Mouse (Mus musculus) neural tube, embryonic 12.5 days (tissue): ENCODE measurements at regions not wholly inside any gene's neighbourhood (a gene's known extent, or its start where the extent isn't known, plus 50 kb on each side); places are given as distances from the start of the nearest gene placed in this dataset.
A peak's percentile ranks its signal among the peaks of the same experiment; 100 is the strongest.

Experiments
- ATAC-seq: fragments of 200-750 bp; cut with Nextera tagmentation; 2 replicates; pipeline ENCODE4 v1.8.0; 2017; ENCODE audit warnings: low read depth, mild to moderate bottlenecking, moderate TSS enrichment, moderate library complexity; ENCODE audit not compliant: low FRiP score
- H3K27ac ChIP-seq: fragments of 300-500 bp; sonication (generic); 2 replicates; pipeline ENCODE4 v1.5.1; 2016
- H3K27me3 ChIP-seq: fragments of 300-500 bp; sonication (generic); replicated peaks from 2 replicates; pipeline ENCODE4 v1.6.1; 2016; ENCODE audit warnings: mild to moderate bottlenecking
- H3K36me3 ChIP-seq: fragments of 300-500 bp; sonication (generic); 2 replicates; pipeline ENCODE4 v1.6.1; 2016; ENCODE audit warnings: mild to moderate bottlenecking
- H3K4me1 ChIP-seq: fragments of 300-500 bp; sonication (generic); 2 replicates; pipeline ENCODE4 v1.6.1; 2016
- H3K4me2 ChIP-seq: fragments of 300-500 bp; sonication (generic); replicated peaks from 2 replicates; pipeline ENCODE4 v1.6.1; 2016; ENCODE audit warnings: mild to moderate bottlenecking
- H3K4me3 ChIP-seq: fragments of 300-500 bp; sonication (generic); 2 replicates; pipeline ENCODE4 v1.5.1; 2016
- H3K9ac ChIP-seq: fragments of 300-500 bp; sonication (generic); 2 replicates; pipeline ENCODE4 v1.6.1; 2016; ENCODE audit warnings: mild to moderate bottlenecking
- H3K9me3 ChIP-seq: fragments of 300-500 bp; sonication (generic); 2 replicates; pipeline ENCODE4 v1.6.1; 2016; ENCODE audit warnings: mild to moderate bottlenecking
- WGBS: fragments of 180-500 bp; shearing (Covaris S2); methylation state at CpG from one replicate; pipeline ENCODE4 v1.1.7; 2016; 5-methylcytosine and 5-hydroxymethylcytosine counted together

DNA sequence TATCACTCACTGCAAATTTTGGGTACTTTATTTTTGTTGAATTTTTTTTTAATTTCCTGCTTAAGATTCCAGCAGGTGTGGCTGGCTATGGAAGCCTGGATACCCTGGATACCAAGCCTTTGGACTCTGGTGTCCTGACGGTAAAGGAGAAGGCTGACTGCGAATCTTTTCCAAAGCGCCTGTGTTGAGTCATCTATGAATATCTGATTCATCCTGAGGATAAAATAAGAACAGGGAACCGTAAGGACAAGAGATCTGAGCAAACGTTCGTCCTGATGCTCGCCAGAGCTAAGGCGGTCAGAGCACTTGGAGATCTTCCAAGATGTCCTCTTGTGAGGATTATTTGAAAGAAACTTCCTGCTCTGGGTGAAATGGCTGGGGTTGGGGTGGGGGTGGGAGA lies 173.2 kb upstream of the Tox3 start:
- no peak overlapping the region for H3K9ac ChIP-seq
- no peaks in the 10 kb centered on the region for H3K36me3 ChIP-seq
- H3K4me3 ChIP-seq: no peak overlapping the region
- no peak for ATAC-seq
- H3K27ac ChIP-seq: no peak overlapping the region
- H3K27me3 ChIP-seq: no peaks in the 10 kb centered on the region
- 92% methylated on average over 8 of the region's 8 CpGs for WGBS
- no peak overlapping the region for H3K4me2 ChIP-seq
- H3K4me1 ChIP-seq: peaks cover 6% of the 10 kb centered on the region; the same call in 1 of the 2 replicates
- no peaks in the 10 kb centered on the region for H3K9me3 ChIP-seq

GRCm38 (mm10) chr8:90520186-90520585 lies 172.0 kb upstream of the Tox3 start:
- Histone ChIP-seq H3K27ac (no peak overlapping the region), H3K36me3 (no peaks in the 10 kb centered on the region), H3K4me1 (peaks cover 6% of the 10 kb centered on the region; the same call in 1 of the 2 replicates), H3K9ac (no peak overlapping the region), H3K9me3 (no peaks in the 10 kb centered on the region), H3K4me2 (no peak overlapping the region), H3K4me3 (no peak overlapping the region), H3K27me3 (no peaks in the 10 kb centered on the region)
- WGBS: 15% methylated on average over 4 of the region's 4 CpGs
- ATAC-seq: peak; percentile 58; the same call in 1 of the 2 replicates

DNA sequence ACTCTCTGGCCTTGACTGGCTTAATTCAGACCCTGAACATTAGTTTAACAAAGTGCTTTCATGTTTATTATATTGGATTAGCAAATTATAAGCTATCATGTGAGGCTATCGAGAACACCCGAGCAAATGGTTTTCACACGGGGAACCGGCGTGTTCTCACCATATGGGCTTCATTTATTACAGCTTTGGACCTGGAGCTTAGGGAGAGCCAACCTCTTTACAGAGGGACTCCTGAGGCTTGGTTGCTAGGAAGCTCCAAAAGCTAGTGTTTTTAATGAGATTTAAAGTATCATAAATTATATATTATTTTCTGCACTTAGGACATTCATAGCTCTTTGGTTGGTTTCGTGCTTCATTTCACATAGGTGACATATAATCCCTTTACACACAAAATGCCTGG lies 171.4 kb upstream of the Tox3 start:
- Histone ChIP-seq H3K4me1 (peaks cover 6% of the 10 kb centered on the region; the same call in 1 of the 2 replicates), H3K4me2 (no peak overlapping the region), H3K9ac (no peak overlapping the region), H3K9me3 (no peaks in the 10 kb centered on the region), H3K27ac (no peak overlapping the region), H3K27me3 (no peaks in the 10 kb centered on the region), H3K36me3 (no peaks in the 10 kb centered on the region), H3K4me3 (no peak overlapping the region)
- WGBS: 54% methylated on average over 6 of the region's 6 CpGs
- no peak for ATAC-seq

GRCm38 (mm10) chr8:90514191-90514590 lies 166.0 kb upstream of the Tox3 start:
- 84% methylated on average over 3 of the region's 3 CpGs for WGBS
- Histone ChIP-seq H3K4me2 (no peak overlapping the region), H3K4me3 (no peak overlapping the region), H3K9me3 (no peaks in the 10 kb centered on the region), H3K9ac (no peak overlapping the region), H3K36me3 (no peaks in the 10 kb centered on the region), H3K27ac (no peak overlapping the region), H3K27me3 (no peaks in the 10 kb centered on the region), H3K4me1 (peaks cover 5% of the 10 kb centered on the region; the same call in 1 of the 2 replicates)
- no peak for ATAC-seq

GRCm38 (mm10) chr8:90513601-90514000 lies 165.5 kb upstream of the Tox3 start:
- Histone ChIP-seq H3K27ac (no peak overlapping the region), H3K4me2 (no peak overlapping the region), H3K27me3 (no peaks in the 10 kb centered on the region), H3K9me3 (no peaks in the 10 kb centered on the region), H3K4me1 (peaks cover 5% of the 10 kb centered on the region; the same call in 1 of the 2 replicates), H3K4me3 (no peak overlapping the region), H3K36me3 (no peaks in the 10 kb centered on the region), H3K9ac (no peak overlapping the region)
- ATAC-seq: no peak
- 92% methylated on average over 4 of the region's 4 CpGs for WGBS

GRCm38 (mm10) chr8:90513102-90513501 lies 165.0 kb upstream of the Tox3 start:
- 60% methylated on average over 8 of the region's 8 CpGs for WGBS

GRCm38 (mm10) chr8:90512594-90512993 lies 164.5 kb upstream of the Tox3 start:
- no peaks in the 10 kb centered on the region for H3K27me3 ChIP-seq
- WGBS: 24% methylated on average over 2 of the region's 2 CpGs
- no peak overlapping the region for H3K27ac ChIP-seq
- H3K9me3 ChIP-seq: no peaks in the 10 kb centered on the region
- no peaks in the 10 kb centered on the region for H3K36me3 ChIP-seq
- H3K4me3 ChIP-seq: no peak overlapping the region
- no peak for ATAC-seq
- H3K9ac ChIP-seq: no peak overlapping the region
- peaks cover 5% of the 10 kb centered on the region for H3K4me1 ChIP-seq
- no peak overlapping the region for H3K4me2 ChIP-seq

More at GRCm38 (mm10) chr8:90513102-90513501, 165.0 kb upstream of the Tox3 start:
- no peak for ATAC-seq
- H3K9me3 ChIP-seq: no peaks in the 10 kb centered on the region
- no peaks in the 10 kb centered on the region for H3K27me3 ChIP-seq
- no peak overlapping the region for H3K27ac ChIP-seq
- no peak overlapping the region for H3K4me3 ChIP-seq
- no peak overlapping the region for H3K9ac ChIP-seq
- no peak overlapping the region for H3K4me2 ChIP-seq
- H3K4me1 ChIP-seq: peaks cover 5% of the 10 kb centered on the region; the same call in 1 of the 2 replicates
- no peaks in the 10 kb centered on the region for H3K36me3 ChIP-seq

DNA sequence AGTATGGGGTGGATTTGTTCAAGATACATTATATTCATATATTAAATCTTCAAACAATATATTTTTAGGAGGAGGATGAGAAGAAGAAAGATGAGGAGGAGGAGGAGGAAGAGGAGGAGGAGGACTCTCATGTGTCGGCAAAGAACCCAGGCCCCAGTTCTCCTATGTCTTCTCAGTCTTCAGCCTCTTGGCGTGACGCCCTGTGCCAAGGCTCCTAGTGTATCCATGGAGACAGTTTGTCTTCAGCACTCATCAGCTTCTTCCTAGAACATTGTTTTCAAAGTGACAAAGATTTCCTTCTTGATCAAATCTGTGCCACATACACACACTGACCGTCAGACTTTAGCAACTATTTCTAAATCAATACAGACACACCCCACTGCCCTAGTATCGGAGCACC lies 156.4 kb upstream of the Tox3 start:
- Histone ChIP-seq H3K4me1 (no peaks in the 10 kb centered on the region; the same call in 1 of the 2 replicates), H3K27me3 (no peaks in the 10 kb centered on the region), H3K4me3 (no peak overlapping the region), H3K4me2 (no peak overlapping the region), H3K36me3 (no peaks in the 10 kb centered on the region), H3K9ac (no peak overlapping the region), H3K9me3 (no peaks in the 10 kb centered on the region), H3K27ac (no peak overlapping the region)
- 94% methylated on average over 5 of the region's 5 CpGs for WGBS
- ATAC-seq: no peak

DNA sequence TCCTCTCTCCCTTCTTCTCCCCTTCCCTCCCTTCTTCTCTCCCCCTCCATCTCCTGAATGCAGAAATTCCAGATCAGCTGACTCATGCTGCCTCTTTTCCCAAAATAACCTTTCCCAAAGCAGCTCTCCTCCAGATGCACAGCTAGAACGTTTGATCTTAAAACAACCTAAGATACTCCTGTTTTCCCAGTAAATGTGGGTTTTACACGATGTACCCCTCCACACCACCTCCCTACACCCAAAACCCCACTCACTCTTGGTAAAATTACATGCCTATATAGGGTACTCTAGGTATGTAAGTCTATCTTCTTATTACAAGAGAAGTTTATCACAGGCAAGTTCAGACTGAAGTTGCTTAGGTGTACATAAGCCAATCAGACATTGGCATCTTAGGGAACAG lies 155.2 kb upstream of the Tox3 start:
- no peak overlapping the region for H3K9ac ChIP-seq
- H3K36me3 ChIP-seq: no peaks in the 10 kb centered on the region
- ATAC-seq: no peak
- no peaks in the 10 kb centered on the region for H3K9me3 ChIP-seq
- no peak overlapping the region for H3K27ac ChIP-seq
- H3K4me3 ChIP-seq: no peak overlapping the region
- no peak overlapping the region for H3K4me2 ChIP-seq
- H3K4me1 ChIP-seq: peaks cover 4% of the 10 kb centered on the region; the same call in 1 of the 2 replicates
- 63% methylated on average over 2 of the region's 2 CpGs for WGBS
- H3K27me3 ChIP-seq: no peaks in the 10 kb centered on the region

GRCm38 (mm10) chr8:90502879-90503278 lies 154.7 kb upstream of the Tox3 start:
- Histone ChIP-seq H3K4me3 (no peak overlapping the region), H3K9me3 (no peaks in the 10 kb centered on the region), H3K36me3 (no peaks in the 10 kb centered on the region), H3K4me1 (peaks cover 4% of the 10 kb centered on the region; the same call in 1 of the 2 replicates), H3K4me2 (no peak overlapping the region), H3K27ac (no peak overlapping the region), H3K27me3 (no peaks in the 10 kb centered on the region), H3K9ac (no peak overlapping the region)
- no peak for ATAC-seq
- WGBS: 63% methylated on average over 2 of the region's 2 CpGs

DNA sequence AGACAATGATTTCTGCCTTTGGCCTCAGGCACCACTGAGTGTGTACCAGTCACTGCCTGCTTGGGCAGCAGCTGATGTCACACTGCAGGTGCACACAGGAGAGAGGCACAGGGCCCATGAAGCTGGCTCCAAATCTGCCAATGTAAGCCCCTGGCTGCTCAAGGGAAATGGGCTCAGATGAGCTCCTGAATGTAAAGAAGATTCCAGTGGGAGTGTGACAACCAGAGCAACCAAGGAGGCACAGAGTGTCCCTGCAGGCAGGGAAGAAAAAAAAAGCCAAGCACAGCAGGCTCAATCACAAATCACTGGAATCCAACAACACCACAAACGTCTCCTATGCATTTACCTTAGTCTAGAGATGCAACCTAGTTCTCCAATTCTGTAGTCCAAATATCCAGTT lies 151.2 kb upstream of the Tox3 start:
- Histone ChIP-seq H3K9ac (no peak overlapping the region), H3K27me3 (no peaks in the 10 kb centered on the region), H3K9me3 (no peaks in the 10 kb centered on the region), H3K4me3 (no peak overlapping the region), H3K4me1 (peaks cover 29% of the 10 kb centered on the region), H3K27ac (no peak overlapping the region), H3K36me3 (no peaks in the 10 kb centered on the region), H3K4me2 (no peak overlapping the region)
- 31% methylated on average over 1 of the region's 1 CpGs for WGBS
- ATAC-seq: no peak

- H3K9me3 ChIP-seq: no peaks in the 10 kb centered on the region
- H3K4me3 ChIP-seq: no peak overlapping the region
- peak; percentile 70 for ATAC-seq
- H3K27ac ChIP-seq: peak overlapping the region; percentile 90
- WGBS: 2% methylated on average over 13 of the region's 13 CpGs
- peaks cover 33% of the 10 kb centered on the region for H3K4me1 ChIP-seq
- peak overlapping the region; percentile 38; the same call in 1 of the 2 replicates for H3K9ac ChIP-seq
- no peaks in the 10 kb centered on the region for H3K27me3 ChIP-seq
- no peaks in the 10 kb centered on the region for H3K36me3 ChIP-seq
- H3K4me2 ChIP-seq: peak overlapping the region; percentile 43
Measured at GRCm38 (mm10) chr8:90496658-90497163, 148.6 kb upstream of the Tox3 start.

GRCm38 (mm10) chr8:90495943-90496371 lies 147.8 kb upstream of the Tox3 start:
- H3K27ac ChIP-seq: no peak overlapping the region
- H3K4me1 ChIP-seq: peaks cover 39% of the 10 kb centered on the region
- no peaks in the 10 kb centered on the region for H3K27me3 ChIP-seq
- no peak overlapping the region for H3K4me3 ChIP-seq
- no peak overlapping the region for H3K9ac ChIP-seq
- H3K36me3 ChIP-seq: no peaks in the 10 kb centered on the region
- H3K4me2 ChIP-seq: no peak overlapping the region
- ATAC-seq: peak; percentile 41; the same call in 1 of the 2 replicates
- 16% methylated on average over 5 of the region's 5 CpGs for WGBS
- H3K9me3 ChIP-seq: no peaks in the 10 kb centered on the region
